Mouse (Mus musculus) cerebellum, adult 18-20 months (tissue): ENCODE measurements around the gene Hsf4.
A peak's percentile ranks its signal among the peaks of the same experiment; 100 is the strongest.

Experiments
- DNase-seq, 2 experiments: peaks; one replicate each; pipeline ENCODE4 v3.0.0; 2021

Hsf4 gene

DNA sequence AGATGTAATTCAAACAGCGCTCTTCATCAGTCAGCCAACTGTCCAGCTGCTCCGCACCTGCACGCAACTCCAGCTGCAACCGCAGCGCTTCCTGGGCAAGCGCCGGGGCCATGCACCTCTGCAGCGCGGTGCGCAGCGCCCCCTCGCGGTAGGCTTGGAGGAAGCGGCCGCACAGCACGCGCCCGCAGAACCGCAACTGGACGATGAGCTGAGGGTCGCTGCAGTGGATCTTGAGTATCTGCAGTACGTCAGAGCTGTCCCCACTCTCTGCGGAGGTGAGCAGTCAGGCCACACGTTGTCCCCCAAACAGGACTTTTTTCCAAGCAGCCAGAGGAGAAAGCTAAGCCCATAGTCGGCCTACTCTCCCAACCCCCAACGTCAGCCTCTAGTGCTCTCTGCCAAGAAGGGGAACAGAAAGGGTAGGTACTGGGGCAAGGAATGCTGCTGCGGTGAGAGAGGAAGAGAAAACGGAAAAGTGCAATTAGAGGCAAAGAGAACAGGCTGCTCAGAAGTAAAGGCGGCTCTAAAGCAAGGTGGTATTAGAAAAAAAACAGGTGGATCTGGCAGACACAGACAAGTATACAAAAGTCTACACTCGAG is 9.8 kb upstream of the Hsf4 start:
- DNase-seq: peak; percentile 61 to 84

DNA sequence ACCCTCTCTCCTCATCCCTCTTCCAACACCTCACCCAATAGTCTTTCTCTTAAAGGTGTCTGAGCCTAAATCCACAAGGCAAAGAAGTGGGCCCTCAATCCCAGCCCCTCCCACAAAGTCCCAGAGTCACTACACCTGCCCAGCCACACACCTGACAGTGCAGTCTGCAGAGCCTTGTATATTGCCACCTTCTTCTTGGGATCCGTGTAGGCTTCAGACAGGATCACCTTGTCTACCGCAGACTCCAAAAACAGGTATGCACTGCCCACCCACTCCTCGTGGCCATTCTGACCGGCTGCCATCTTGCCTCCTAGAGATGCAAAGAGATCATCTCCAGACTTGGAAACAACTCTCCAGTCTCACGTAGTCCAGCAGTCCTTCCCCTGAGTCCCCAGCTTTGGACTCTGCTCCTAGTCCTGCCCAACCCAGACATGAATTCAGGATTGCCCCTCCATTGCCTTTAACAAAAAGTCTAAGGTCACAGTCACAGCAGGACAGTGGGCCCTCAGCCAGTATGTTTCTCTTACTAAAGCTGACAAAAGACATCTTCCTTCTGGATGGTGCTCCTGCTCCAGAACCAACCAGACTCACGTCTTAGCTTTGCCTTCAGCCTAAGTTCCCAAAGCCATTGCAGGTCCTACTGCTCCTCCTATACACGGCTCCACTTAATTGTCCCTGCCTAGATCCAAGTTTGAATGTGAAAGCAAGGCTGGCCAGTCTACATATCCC is 9.1 kb upstream of the Hsf4 start:
- DNase-seq: no peak

DNA sequence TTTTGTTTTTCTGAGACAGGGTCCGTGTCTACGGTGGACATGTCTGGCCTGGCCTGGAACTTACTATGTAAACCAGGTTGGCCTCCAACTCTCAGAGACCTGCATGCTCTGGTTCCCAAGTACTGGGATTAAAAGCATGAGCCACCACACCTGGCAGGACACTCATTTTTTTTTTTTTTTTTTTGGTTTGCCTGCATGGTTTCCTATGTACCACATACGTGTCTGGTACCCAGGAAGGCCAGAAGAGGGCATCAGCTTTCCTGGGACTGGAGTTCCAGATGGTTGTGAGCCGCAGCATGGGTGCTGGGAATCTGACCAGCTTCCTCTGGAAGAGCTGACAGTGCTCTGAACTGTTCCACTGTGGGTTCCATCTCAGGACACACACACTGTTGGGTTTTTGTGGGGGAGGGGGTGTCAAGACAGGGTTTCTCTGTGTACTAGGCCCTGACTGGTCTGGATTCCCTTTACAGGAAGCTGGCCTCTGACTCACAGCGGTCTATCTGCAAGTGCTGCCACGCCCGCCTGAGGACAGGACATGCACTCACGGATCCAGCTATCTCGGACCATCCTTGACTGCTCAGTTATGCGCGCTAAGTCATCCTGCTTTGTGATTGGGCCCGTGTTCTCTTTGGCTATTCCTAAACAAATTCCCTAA is 8.1 kb upstream of the Hsf4 start:
- no peak for DNase-seq

DNA sequence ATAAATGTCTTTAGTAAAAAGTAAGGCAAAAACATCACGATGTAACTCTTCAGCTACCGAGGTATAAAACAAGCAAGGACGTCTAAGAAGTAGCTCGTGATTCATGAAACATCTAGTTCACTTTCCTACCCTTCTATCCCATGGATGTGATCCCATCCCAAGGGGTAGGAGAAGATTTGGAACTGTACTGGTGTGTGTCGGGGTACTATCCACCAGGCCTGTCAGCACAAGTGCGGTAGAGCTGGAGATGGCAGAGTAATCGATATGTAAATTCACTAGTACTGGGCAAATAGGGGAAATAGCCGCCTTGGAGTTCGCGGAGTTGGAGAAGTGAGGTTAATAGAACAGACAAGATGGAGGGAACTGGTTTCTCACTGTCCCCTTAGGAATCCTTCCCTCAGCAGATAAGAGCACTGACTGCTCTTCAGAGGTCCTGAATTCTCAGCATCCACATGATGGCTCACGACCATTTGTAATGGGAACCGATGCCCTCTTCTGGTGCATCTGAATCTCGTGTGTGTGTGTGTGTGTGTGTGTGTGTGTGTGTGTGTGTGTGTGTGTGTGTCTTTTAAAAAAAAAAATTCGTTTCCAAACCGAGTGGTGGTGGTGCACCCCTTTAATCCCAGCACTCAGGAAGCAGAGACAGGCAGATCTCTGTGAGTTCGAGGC is 6.2 kb upstream of the Hsf4 start:
- no peak for DNase-seq

DNA sequence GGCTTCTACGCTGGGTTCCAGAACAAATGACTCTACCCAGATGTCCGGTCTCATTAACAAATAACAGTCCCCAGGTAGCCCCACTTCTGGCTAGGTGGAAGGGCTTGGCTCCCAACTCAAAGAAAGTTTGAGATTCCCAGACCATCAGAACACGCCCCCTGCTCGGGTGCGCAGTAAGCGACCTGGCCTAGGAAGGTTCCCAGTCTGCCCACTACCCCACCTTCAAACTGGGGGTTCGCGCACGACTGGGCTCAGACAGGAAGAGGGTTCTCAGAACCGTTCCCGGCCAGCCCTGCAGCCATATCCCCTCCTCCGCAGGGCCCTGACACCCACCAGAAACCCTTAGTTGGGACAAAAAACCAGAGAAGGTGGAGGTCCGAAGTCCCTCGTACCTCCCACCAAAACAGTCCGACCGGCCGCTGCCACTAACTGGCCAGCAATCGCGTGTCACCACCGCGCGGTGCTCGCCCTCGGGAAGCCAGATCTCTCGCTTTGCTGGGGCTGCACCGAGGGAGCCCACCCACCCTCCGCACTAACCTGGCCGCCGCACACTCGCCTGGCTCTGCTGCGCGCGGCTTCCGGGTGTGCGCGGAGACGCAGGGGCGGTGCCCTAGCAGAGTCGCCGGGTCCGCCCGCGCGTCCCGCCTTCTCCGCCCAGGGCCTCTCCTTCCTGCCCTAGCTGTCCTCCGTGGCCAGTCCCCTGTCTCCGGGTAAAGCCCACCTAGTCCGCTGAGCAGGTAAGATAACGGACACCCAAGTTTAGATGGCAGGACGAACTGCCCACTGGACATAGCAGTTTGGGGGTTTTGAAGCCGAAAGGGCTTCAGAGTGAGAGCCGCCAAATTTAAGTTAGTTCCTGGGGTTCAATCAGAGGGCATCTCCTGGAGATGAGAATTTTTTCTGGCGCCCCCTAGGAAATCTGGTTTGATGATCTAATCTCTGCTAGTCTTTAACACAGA is 5.3 kb upstream of the Hsf4 start, which contains the start of the genes Tradd and Fbxl8:
Tradd (minus strand) TSS at position 586 of the 959 bp plus-strand sequence.
Fbxl8 (plus strand) TSS at position 625 of the 959 bp plus-strand sequence.
- DNase-seq: peak; percentile 67 to 74

DNA sequence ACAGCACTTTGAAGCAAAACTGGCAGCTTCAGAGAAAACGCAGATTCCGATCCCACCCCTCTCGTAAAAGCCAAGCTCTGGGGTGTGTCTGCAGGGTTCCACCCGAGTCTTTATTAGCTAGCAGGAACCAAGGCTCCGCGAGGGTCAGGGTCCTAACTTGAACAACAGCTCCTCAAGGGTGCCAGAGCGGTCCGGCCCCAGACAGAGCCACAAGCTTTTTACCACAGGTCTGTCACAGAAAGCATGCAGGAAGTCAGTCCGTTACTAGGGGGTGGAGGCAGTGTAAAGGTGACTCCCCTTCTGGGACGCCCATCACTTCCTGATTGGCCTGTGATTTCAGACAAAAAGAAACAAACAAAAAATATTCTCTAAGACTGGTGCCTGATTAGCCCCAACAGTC is 4.5 kb upstream of the Hsf4 start:
- no peak for DNase-seq

DNA sequence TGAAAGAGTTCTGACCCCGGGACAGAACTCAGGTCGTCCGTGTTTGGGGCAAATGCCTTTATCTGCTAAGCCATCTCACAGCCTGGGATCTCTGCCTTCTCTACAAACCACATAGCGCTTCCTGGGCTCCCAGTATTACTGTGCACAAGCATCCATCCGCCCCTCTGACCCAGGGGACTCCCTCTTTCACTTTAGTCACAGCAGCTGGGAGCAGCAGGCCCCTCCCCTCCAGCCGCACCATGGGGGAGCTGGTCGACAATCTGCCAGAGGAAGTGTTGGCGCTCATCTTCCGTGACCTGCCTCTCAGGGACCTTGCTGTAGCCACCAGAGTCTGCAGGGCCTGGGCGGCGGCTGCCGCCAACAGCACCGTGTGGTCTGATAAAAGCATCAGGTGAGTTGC is 2.8 kb upstream of the Hsf4 start:
- DNase-seq: no peak

DNA sequence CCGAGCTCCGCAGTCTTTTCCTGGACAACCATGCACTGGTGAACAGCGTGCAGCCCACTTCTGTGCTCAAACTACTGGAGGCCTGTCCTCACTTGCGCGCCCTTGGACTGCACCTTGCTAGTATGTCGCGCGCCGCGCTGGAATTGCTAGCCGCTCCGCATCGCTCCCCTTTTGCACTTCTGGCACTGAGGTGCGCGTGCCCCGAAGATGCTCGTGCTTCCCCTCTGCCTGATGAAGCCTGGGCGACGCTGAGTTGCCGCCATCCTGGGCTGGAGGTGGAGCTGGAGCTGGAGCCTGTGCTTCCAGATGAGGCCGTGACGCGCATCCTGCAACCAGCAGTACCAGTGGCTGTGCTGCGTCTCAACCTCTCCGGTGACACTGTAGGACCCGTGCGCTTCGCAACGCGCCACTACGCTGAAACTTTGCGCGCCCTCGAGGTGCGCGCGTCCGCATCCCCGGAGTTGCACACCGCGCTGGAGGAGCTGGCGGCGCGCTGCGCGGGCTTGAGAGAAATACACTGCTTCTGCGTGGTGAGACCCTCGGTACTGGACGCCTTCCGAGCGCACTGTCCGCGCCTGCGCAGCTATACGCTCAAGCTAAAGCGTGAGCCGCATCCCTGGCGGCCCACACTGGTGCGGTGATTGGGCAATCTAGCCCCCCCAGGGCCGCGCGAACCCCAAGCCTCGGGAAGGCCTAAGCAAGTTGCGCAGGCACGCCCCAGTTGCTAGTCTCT is 1.1 kb upstream of the Hsf4 start:
- peak; percentile 74 to 75 for DNase-seq

DNA sequence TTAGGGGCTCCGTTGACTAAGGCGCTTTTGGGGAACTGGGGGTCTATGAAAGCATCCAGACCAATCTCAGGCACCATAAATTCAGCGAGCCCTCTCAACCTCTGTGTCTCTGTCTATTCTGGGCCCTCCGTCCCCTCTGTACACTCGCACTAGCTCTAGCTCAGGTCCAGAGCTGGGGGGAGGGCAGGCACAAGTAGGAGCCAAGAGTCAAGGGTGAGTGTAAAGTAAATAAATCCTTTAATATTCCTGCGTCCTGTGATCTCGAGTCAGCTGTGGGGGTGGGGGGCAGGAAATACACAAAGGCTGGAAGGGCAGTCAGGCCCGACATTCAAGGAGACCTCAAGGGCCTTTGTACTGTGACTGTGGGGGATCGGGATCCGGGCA is 534 bp upstream of the Hsf4 start:
- no peak for DNase-seq

DNA sequence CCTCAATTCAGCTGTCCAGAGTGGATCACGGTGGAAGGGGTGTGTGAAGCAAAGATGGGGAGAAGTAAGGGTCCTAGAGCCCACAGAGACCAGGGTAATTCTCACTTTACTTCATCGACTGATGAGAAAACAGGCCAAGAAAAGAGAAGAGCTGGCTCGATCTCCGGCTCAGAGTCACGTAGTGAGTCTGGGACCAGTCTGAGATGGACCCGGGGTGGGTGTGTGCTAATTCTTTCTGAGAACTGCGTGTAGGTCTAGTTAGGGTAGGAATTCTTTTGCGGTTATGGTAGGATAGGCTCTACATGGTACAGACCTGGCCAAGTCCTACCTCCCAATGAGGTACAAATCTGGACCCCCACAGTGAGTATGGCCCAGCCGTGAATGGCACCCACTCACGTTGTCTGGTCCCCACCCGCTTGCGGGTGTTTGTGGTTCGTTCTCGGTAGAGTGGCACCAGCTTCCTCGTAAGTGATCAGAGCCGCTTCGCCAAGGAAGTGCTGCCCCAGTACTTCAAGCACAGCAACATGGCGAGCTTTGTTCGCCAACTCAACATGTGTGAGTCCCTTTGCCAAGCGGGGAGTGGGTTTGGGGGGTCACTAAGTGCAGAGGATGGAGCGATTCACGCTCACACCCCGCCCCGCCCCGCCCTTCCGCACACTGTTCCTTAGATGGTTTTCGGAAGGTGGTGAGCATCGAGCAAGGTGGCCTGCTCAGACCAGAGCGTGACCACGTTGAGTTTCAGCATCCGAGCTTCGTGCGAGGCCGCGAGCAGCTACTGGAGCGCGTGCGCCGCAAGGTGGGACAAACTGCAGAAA is 707 bp downstream of the Hsf4 start:
- peak in 1 of 2 experiments; percentile 20 for DNase-seq

DNA sequence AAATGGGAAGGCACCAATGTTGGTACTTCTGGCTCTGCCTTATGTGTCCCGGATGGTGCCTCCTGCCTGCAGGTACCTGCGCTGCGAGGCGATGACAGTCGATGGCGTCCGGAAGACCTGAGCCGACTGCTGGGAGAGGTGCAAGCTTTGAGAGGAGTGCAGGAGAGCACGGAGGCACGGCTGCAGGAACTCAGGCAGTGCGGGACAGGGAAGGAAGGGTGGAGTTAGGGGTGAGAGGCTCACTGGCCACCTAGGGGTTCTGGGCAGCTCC is 1.2 kb downstream of the Hsf4 start:
- peak in 1 of 2 experiments; percentile 18 for DNase-seq

DNA sequence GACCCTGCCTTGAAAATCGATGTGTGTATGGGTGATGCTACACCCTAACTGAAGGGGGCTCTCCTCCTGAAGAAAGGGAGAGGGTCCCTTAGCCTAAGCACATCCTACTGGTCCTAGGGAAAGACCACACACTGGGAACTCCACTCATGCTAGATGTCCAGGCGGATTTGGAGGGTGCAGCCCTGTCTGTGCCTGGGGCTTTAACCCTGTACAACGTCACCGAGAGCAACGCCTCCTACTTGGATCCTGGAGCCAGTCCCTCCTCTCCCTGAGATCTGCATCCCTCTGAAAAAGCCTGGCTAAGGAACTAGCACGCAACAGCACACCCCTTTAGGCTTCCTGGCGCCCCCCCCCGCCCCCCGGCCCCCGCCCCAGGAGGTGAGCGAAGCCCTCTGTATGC is 5.8 kb downstream of the Hsf4 start:
- no peak for DNase-seq

DNA sequence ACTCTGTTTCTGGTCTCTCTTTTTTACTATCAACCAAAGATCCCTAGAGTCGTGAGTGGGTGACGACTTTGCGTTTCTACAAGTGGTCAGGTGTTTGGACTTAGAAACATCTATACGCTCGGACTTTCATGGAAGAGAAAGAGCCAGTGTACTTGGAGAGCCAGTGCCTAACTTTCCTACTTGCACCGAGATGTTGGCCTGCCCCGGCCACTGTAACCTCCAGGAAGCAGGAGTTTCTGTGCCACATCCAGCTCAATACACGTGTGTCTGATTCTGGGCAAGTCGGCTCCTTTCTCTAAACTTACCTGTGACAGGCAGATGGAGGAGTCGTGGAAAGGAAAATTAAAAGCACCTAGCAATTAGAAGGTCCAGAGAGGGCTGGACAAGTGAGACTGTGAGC is 6.2 kb downstream of the Hsf4 start, which contains the start of gene Nol3:
Nol3 (plus strand) TSS at position 301 of the 400 bp plus-strand sequence.
- DNase-seq: no peak

DNA sequence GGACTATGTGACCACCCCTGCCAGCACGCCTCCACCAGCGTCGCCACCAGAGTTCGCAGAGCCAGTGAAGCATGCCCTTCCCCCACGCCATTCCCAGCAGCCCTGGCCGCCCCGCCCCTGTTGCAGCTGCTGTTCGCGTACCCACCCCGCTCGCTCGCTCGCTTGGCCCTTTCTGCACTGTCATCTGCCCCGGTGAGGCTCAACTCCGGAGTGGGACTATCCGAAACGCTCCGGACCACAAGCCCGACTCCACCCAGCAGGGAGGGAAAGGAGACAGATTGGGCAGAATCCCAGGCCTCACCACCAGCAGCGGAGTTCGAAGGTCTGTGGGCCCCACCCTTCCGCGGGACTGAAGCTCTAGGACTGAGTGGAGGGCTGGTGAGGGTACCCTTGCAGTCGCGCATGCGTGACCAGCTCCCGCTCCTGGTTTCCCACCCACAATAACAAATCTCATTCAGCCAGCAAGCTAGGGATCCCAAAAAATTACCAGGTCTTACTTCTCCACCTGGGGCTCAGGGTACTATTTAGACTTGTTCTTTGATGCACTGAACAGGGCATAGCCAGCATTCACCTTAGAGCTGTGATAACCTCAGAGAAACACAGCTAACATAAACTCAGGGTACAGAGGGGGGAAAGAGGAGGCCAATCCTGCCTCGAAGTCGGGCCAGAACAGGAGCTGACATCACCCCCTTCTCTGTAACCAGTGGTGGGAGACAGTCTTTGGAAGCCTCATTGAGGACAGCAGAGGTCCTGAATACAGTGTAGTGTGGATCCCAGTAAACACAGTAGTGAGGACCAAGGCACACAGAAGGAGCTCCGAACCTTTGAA is 6.9 kb downstream of the Hsf4 start:
- DNase-seq: peak in 1 of 2 experiments; percentile 43

DNA sequence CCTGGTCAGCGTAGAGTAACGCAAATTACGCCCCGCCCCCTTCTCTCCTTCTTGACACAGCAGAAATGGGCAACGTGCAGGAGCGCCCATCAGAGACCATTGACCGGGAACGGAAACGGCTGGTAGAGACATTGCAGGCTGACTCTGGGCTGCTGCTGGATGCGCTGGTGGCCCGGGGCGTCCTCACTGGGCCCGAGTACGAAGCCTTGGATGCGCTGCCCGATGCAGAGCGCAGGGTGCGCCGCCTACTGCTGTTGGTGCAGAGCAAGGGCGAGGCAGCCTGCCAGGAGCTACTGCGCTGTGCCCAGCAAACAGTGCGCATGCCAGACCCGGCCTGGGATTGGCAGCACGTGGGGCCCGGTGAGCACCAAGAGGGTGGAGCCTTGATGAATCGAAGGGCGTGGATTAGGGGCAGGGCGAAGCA is 9.3 kb downstream of the Hsf4 start:
- peak; percentile 94 for DNase-seq

DNA sequence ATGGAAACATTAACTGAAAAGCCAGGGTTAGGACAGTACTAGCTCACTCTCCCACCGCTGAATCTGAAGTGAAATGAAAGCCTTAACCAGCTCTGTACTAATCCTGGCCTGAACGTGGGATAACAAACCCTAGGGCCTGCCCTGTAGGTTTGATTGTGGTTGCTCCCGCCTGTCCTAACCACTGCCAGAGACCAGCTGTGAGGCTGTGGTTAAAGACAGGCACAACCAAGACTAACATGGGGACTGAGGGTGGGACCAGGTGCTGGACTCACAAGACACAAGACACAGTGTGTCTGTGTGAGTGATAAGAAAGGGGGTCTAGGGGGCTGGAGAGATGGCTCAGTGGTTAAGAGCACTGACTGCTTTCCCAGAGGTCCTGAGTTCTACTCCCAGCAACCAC is 11.0 kb downstream of the Hsf4 start:
- DNase-seq: no peak

DNA sequence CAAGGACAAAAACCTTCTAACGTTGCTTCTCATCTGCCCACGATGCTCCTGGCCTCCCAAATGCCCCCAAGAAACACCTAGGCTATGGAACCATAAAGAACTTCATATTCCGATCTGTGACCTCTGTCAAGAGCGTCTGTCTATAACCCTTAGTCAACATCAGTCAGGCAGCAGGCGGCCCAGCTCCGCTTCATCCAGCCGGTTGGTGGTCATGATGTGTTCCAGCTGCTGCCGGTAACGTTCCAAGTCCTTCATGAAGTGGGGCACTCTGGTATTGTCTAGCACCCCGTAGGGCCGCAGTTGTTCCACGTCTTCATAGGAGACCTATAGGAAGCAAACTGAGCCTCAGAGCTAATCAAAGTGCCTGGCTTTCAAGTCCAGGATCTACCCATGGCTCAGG is 12.2 kb downstream of the Hsf4 start:
- DNase-seq: no peak

DNA sequence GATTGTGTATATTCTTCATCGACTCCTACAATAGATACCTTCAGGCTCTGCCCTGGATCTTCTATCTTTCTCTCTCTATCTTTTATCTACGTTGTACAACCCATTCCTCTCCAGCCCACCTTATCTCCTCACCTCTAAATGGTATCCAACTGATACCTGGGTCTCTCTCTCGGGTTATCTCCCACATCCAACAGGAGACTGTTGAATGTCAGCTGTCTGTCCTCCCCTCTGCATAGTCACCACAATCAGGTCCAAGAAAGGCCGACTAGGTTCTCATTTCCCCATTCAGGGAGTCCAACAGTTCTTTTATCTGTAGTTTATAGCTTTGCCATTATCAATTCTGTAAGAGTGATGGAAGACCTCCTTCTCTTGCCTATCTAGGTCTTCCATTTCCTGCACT is 12.6 kb downstream of the Hsf4 start:
- DNase-seq: no peak

DNA sequence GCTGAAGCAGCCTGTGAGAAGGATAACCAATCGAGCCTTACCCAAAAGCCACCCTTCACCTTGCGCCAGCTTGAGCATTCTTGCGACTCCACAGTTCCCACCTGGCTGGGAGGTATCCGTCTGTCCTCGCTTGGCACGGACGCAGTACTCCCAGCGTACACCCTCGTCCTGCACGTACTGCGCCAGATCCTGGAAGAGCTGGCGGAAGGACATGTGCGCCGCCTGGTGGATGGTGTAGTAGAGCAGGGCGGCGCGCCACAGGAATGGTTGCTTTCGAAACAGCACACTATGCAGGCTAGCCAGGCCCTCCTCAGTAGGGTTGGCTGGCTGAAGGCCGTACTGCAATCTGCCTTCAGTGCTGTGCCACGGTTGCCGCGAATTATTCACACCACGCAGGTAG is 13.5 kb downstream of the Hsf4 start:
- peak; percentile 60 to 73 for DNase-seq

DNA sequence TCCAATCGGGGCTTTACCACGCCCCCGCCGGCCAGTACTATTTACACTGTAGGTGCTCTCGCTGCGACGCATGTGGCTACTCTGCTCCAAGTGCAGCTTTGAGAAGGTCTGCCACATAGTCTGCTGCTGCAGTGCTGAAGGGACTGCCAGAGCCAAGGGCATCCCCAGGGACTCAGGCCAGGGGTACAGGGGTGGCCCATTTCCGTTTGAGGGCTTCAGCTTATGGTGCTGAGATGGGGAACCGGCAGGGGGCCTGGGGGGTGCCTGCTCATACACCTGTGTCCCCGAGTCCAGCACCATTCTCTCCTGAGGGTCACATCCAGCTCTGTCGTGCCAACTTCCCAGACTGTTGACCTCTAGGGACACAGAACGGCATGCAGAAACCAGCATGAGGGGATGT is 15.9 kb downstream of the Hsf4 start:
- no peak for DNase-seq
